Mouse (Mus musculus) naive thymus-derived CD4-positive, alpha-beta T cell, adult 2 months (primary cell): ENCODE data around the gene Wnt7a.

Source experiments
- DNase-seq: peaks from one replicate; pipeline ENCODE4 v3.0.0-alpha.2; 2011; ENCODE audit warnings: low read depth

The Wnt7a gene

DNA sequence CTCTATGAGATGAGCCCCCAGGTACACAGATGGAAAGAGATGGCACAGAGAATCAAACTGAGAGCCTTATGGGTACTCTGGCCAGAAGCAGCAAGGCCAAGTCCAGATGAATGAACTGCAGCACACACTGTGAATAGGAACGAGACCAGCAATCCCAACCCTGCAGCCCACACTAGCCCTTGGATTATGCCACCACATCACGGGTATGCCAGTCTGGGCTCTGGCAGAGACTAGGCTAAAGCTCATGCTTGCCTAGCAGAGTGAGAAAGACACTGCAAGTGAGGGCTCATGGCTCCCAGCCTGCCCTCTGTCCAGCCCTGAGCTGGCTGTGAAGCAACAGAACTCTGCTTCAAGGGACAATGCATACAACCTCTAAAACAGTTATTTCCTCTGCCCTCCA is 26.7 kb downstream of the Wnt7a start:
- DNase-seq: no peak

DNA sequence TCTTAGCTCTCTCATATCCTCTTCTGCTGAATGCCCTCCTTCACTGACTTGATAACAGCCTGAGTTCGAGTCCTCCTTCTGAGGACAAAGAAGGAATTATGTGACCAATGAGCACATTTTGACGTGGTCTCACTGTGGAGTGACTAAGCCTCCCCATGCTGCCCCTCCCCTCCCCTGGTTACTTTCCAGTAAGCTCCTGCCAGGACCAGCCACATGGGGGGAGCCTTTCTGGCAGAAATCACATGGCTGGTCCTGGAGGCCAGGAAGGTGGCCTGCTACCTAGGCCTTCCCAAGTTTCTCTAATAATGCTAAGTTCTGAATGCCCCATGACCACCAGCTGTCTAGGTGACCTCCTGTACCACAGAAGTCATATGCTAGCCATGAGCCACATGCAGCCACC is 27.3 kb downstream of the Wnt7a start:
- no peak for DNase-seq

GRCm38 (mm10) chr6:91383303-91383702 is 27.9 kb downstream of the Wnt7a start:
- no peak for DNase-seq

GRCm38 (mm10) chr6:91379871-91380270 is 31.3 kb downstream of the Wnt7a start:
- no peak for DNase-seq

- DNase-seq: no peak
These were observed 31.9 kb downstream of the Wnt7a start for GRCm38 (mm10) chr6:91379266-91379665.

GRCm38 (mm10) chr6:91372977-91373376 is 38.2 kb downstream of the Wnt7a start:
- DNase-seq: no peak

GRCm38 (mm10) chr6:91372586-91372971 is 38.6 kb downstream of the Wnt7a start:
- no peak for DNase-seq

- DNase-seq: no peak
These were observed 39.1 kb downstream of the Wnt7a start for GRCm38 (mm10) chr6:91371912-91372585.

DNA sequence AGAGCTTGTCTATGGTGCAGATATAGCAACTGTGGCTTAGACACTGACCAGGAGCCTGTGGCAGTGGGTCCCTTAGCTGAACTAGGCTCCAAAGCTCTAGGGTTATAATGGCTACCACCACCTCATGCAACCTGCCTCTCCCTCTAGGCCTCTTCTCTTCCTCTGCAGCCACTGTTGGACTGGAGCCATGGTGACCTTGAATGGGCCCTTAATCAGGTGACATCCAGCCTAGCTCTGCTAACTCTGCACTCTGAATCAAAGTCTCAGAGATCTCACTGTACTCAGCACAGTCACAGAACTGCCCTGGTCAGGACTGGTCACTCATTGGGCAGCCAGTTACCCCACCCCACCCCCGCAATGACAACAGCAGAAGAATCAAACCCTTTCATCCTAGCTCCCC is 44.4 kb downstream of the Wnt7a start:
- DNase-seq: no peak

GRCm38 (mm10) chr6:91365480-91365879 is 45.7 kb downstream of the Wnt7a start:
- DNase-seq: no peak

GRCm38 (mm10) chr6:91362756-91363155 is 48.4 kb downstream of the Wnt7a start:
- DNase-seq: no peak

- DNase-seq: no peak
These were observed 50.2 kb downstream of the Wnt7a start for GRCm38 (mm10) chr6:91360998-91361397.

DNA sequence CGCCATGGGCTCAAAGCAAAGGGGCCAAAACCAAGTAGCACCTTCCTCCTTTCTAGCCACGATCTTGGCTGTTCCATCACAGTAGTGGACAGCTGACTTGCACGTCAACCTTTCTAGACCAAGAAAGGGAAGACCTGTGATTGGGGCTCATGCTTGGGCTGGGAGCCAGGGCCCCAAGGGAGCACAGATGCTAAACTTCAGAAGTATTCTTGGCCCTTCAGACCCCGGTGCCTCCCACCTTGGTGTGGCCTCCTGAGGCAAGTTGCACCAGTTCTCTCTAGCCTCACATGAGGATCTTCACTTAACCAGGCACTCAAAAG is 50.8 kb downstream of the Wnt7a start:
- DNase-seq: no peak

- DNase-seq: no peak
These were observed 51.3 kb downstream of the Wnt7a start for GRCm38 (mm10) chr6:91359672-91360370.

GRCm38 (mm10) chr6:91358866-91359656 is 52.1 kb downstream of the Wnt7a start:
- no peak for DNase-seq

GRCm38 (mm10) chr6:91358394-91358793 is 52.8 kb downstream of the Wnt7a start:
- no peak for DNase-seq

GRCm38 (mm10) chr6:91357238-91357876 is 53.8 kb downstream of the Wnt7a start:
- no peak for DNase-seq

GRCm38 (mm10) chr6:91349620-91350019 is 61.5 kb downstream of the Wnt7a start:
- DNase-seq: no peak

DNA sequence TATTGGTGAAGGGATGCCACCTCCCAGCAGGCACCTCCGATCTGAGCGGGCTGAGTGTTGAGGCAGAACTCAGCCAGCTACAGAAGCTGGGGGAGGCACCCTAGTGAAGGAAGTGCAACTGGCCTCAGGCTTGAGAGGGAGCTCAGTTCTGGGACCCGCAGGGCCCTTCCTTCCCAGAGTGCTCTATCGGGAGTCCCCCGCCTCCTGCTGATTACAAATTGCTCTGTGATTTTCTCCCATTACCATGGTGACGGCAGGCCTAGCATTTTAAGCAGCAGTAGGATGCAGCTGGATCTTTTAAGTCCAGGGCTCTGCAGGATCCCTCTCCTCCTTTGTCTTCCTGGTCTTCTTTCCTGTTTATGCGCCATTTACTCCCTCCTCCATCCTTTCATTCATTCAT is 63.4 kb downstream of the Wnt7a start:
- DNase-seq: no peak

DNA sequence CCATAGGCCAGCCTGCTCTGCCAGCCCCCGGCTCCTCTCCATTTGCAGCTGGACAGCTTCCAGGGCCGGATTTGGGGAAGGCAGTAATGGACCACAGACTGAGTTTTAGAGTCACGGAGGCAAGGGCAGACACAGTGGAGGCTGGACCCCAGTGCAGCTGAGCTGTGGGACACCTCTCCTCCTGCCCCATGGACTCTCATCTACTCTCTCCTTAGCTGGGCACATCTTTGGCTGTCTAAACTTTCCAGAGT is 64.3 kb downstream of the Wnt7a start:
- no peak for DNase-seq

- DNase-seq: no peak
These were observed 64.9 kb downstream of the Wnt7a start for GRCm38 (mm10) chr6:91346071-91346905.

- no peak for DNase-seq
These were observed 66.1 kb downstream of the Wnt7a start for GRCm38 (mm10) chr6:91345091-91345490.
